Mouse (Mus musculus) small intestine, adult 2 months (tissue): ENCODE results near the gene Naa30.

ENCODE experiments used
- CTCF ChIP-seq: fragments of 200-500 bp; IDR thresholded peaks from 2 replicates; pipeline ENCODE4 v1.5.1; 2012; ENCODE audit warnings: low read depth, mild to moderate bottlenecking, control low read depth, inconsistent platforms, low read length, moderate library complexity, mixed read lengths; ENCODE audit not compliant: insufficient replicate concordance, insufficient read length; ENCODE audit errors: extremely low read depth
- POLR2A ChIP-seq: fragments of 200-500 bp; IDR thresholded peaks from 2 replicates; pipeline ENCODE4 v1.6.1; 2012; ENCODE audit warnings: low read depth, mild to moderate bottlenecking, control low read depth, inconsistent platforms, low read length, moderate library complexity

DNA sequence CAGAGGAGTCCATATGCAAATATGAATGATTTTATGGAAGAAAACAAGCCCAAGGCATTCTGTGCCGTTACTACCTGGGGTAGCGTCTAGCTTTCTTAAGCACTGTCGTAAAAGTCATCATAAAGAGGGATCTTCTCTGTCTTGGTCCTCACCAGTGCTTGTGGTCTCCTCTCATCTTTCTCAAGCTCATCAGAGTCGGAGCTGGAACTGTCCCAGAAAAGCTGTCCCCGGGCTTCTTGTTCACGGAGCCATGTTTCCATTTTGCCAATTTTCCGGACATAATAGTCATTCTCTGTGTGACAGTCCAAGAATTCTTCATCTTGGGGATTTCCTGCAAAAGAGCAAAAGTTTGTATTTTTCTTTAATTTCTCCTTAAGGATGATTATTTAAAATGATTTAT lies 54.4 kb downstream of the Naa30 start:
- TF ChIP-seq CTCF = no peak
- TF ChIP-seq POLR2A = no peak
